Mouse (Mus musculus) liver, postnatal 0 days (tissue): ENCODE data around the gene Lhfp. TPM values are rescaled to one million over a fixed set of nuclear protein-coding genes. Genes with fewer than 3 reads are reported as not detected.
A peak's percentile ranks its signal among the peaks of the same experiment; 100 is the strongest.

Experiments
- ATAC-seq: fragments of 200-750 bp; cut with Nextera tagmentation; 2 replicates; pipeline ENCODE4 v1.8.0; 2017; ENCODE audit warnings: mild to moderate bottlenecking, moderate library complexity
- DNase-seq: peaks from one replicate; pipeline ENCODE4 v3.0.0-alpha.2; 2016
- H3K27ac ChIP-seq: fragments of 300-500 bp; sonication (generic); 2 replicates; pipeline ENCODE4 v1.5.1; 2014; ENCODE audit warnings: antibody characterized with exemption, moderate library complexity, mild to moderate bottlenecking, low read depth
- H3K27me3 ChIP-seq: fragments of 300-500 bp; sonication (generic); 2 replicates; pipeline ENCODE4 v1.6.1; 2014; ENCODE audit warnings: low read length, control low read depth, mixed read lengths; ENCODE audit not compliant: insufficient read depth
- H3K36me3 ChIP-seq: fragments of 300-500 bp; sonication (generic); replicated peaks from 2 replicates; pipeline ENCODE4 v1.6.1; 2014; ENCODE audit warnings: mild to moderate bottlenecking, control low read depth, low read length, moderate library complexity, mixed read lengths; ENCODE audit not compliant: insufficient read depth
- H3K4me1 ChIP-seq: fragments of 300-500 bp; sonication (generic); 2 replicates; pipeline ENCODE4 v1.6.1; 2014; ENCODE audit warnings: antibody characterized with exemption, mild to moderate bottlenecking, control low read depth; ENCODE audit not compliant: insufficient read depth
- H3K4me2 ChIP-seq: fragments of 300-500 bp; sonication (generic); 2 replicates; pipeline ENCODE4 v1.6.1; 2014; ENCODE audit warnings: low read depth, mild to moderate bottlenecking, low read length, moderate library complexity, mixed read lengths
- H3K4me3 ChIP-seq: fragments of 300-500 bp; sonication (generic); 2 replicates; pipeline ENCODE4 v1.5.1; 2014; ENCODE audit warnings: low read depth, low read length
- H3K9ac ChIP-seq: fragments of 300-500 bp; sonication (generic); replicated peaks from 2 replicates; pipeline ENCODE4 v1.6.1; 2014; ENCODE audit warnings: mild to moderate bottlenecking, moderate library complexity
- H3K9me3 ChIP-seq: fragments of 300-500 bp; sonication (generic); 2 replicates; pipeline ENCODE4 v1.6.1; 2016; ENCODE audit warnings: mild to moderate bottlenecking, control low read depth, low read length, mixed read lengths
- CTCF ChIP-seq: sonication (generic); IDR thresholded peaks from 2 replicates; pipeline ENCODE4 v1.5.1; 2016; ENCODE audit warnings: antibody characterized with exemption, low read depth
- EP300 ChIP-seq: IDR thresholded peaks from 2 replicates; pipeline ENCODE4 v1.6.1; 2016; ENCODE audit warnings: antibody characterized with exemption, low read depth, mild to moderate bottlenecking
- WGBS: fragments of 180-500 bp; shearing (Covaris S2); extraction: QIAGEN DNeasy Blood & Tissue Kit; methylation state at CpG from one replicate; pipeline ENCODE4 v1.1.7; 2014; ENCODE audit not compliant: insufficient replicate concordance; 5-methylcytosine and 5-hydroxymethylcytosine counted together
- polyA plus RNA-seq: library from polyadenylated mRNA; unstranded; fragments of >200 nt; fragmentation: Nextera tagmentation; extraction: Ambion mirVana; gene quantifications from 2 replicates; pipeline ENCODE4 v1.2.1, GENCODE M21; 2015

Lhfp gene
- 9.6 and 10.4 TPM in 2 replicates for polyA plus RNA-seq

- H3K36me3 ChIP-seq = no peaks in the 10 kb centered on the region
- ATAC-seq = no peak
- TF ChIP-seq CTCF = no peak
- TF ChIP-seq EP300 = no peak
- no peaks in the 10 kb centered on the region for H3K9me3 ChIP-seq
- WGBS = under 1% methylated on average over 48 of the region's 58 CpGs
- no peak within 1 kb of the TSS for H3K27ac ChIP-seq
- peaks cover 43% of the 10 kb centered on the region for H3K27me3 ChIP-seq
- DNase-seq = peak; percentile 39
- H3K4me3 ChIP-seq = peak within 1 kb of the TSS; percentile 54
- H3K9ac ChIP-seq = peak within 1 kb of the TSS; percentile 32; the same call in 1 of the 2 replicates
- H3K4me2 ChIP-seq = peak within 1 kb of the TSS; percentile 80
- no peaks in the 10 kb centered on the region for H3K4me1 ChIP-seq
Observed at GRCm38 (mm10) chr3:53041411-53042239, at the start of gene Lhfp. Gene Lhfp, plus strand, starts transcription at chr3:53041528.

- Histone ChIP-seq H3K4me2 (no peak overlapping the region), H3K9me3 (no peaks in the 10 kb centered on the region), H3K27ac (no peak overlapping the region), H3K4me3 (no peak overlapping the region), H3K36me3 (peaks cover 33% of the 10 kb centered on the region), H3K27me3 (no peaks in the 10 kb centered on the region), H3K4me1 (no peaks in the 10 kb centered on the region), H3K9ac (no peak overlapping the region)
- TF ChIP-seq EP300 = no peak
- no peak for TF ChIP-seq CTCF
- no peak for ATAC-seq
- 83% methylated on average over 9 of the region's 10 CpGs for WGBS
- no peak for DNase-seq
Observed at GRCm38 (mm10) chr3:52993296-52993695, 48.0 kb upstream of the Lhfp start.

- DNase-seq = no peak
- TF ChIP-seq EP300 (no peak), CTCF (peak; percentile 32)
- H3K4me3 ChIP-seq = no peak overlapping the region
- H3K9ac ChIP-seq = no peak overlapping the region
- H3K4me2 ChIP-seq = no peak overlapping the region
- no peaks in the 10 kb centered on the region for H3K9me3 ChIP-seq
- ATAC-seq = no peak
- H3K36me3 ChIP-seq = peaks cover 24% of the 10 kb centered on the region
- H3K27me3 ChIP-seq = no peaks in the 10 kb centered on the region
- H3K27ac ChIP-seq = no peak overlapping the region
- H3K4me1 ChIP-seq = no peaks in the 10 kb centered on the region
- 67% methylated on average over 5 of the region's 5 CpGs for WGBS
Observed at GRCm38 (mm10) chr3:52994666-52995065, 46.7 kb upstream of the Lhfp start.

GRCm38 (mm10) chr3:52996635-52997034 is 44.7 kb upstream of the Lhfp start:
- ATAC-seq (no peak; the same call in 1 of the 2 replicates), DNase-seq (peak; percentile 9)
- Histone ChIP-seq H3K27me3 (no peaks in the 10 kb centered on the region), H3K4me3 (no peak overlapping the region), H3K27ac (no peak overlapping the region), H3K9ac (no peak overlapping the region), H3K9me3 (no peaks in the 10 kb centered on the region), H3K4me2 (no peak overlapping the region), H3K36me3 (peaks cover 26% of the 10 kb centered on the region), H3K4me1 (no peaks in the 10 kb centered on the region)
- 90% methylated on average over 5 of the region's 5 CpGs for WGBS
- TF ChIP-seq EP300 = no peak
- TF ChIP-seq CTCF = no peak

- no peaks in the 10 kb centered on the region for H3K9me3 ChIP-seq
- no peak overlapping the region for H3K4me2 ChIP-seq
- peaks cover 26% of the 10 kb centered on the region for H3K36me3 ChIP-seq
- no peak overlapping the region for H3K27ac ChIP-seq
- TF ChIP-seq CTCF (no peak), EP300 (no peak)
- no peak overlapping the region for H3K9ac ChIP-seq
- H3K27me3 ChIP-seq = no peaks in the 10 kb centered on the region
- 92% methylated on average over 1 of the region's 1 CpGs for WGBS
- H3K4me3 ChIP-seq = no peak overlapping the region
- DNase-seq (no peak), ATAC-seq (no peak)
- H3K4me1 ChIP-seq = no peaks in the 10 kb centered on the region
Observed at GRCm38 (mm10) chr3:52997381-52997780, 43.9 kb upstream of the Lhfp start.

- 73% methylated on average over 15 of the region's 15 CpGs for WGBS
- TF ChIP-seq CTCF (no peak), EP300 (no peak)
Observed at GRCm38 (mm10) chr3:52999016-52999744, 42.1 kb upstream of the Lhfp start.

More at GRCm38 (mm10) chr3:52999016-52999744, 42.1 kb upstream of the Lhfp start:
- ATAC-seq = no peak
- Histone ChIP-seq H3K4me2 (no peak overlapping the region), H3K4me1 (no peaks in the 10 kb centered on the region), H3K27ac (no peak overlapping the region), H3K27me3 (no peaks in the 10 kb centered on the region), H3K9ac (no peak overlapping the region), H3K36me3 (peaks cover 22% of the 10 kb centered on the region), H3K9me3 (no peaks in the 10 kb centered on the region), H3K4me3 (no peak overlapping the region)
- DNase-seq = no peak
